In genomic region chr1:154712747-154713146, GRCm38 (mm10) we compare ENCODE assay signal across 18 mouse cellular contexts.
DNase-seq lines count a peak whose midpoint lies in the region; ATAC-seq lines count a peak whose summit lies in the region.
"Had no signal": no experiment of that assay in that cellular context is flagged by ENCODE, and none has a peak within 500 bp of the region (broad histone marks: within the 10 kb centered on the region; RNA-seq: fewer than 3 reads in every experiment).

No protein-coding gene starts in this region.

- H3K4me3 ChIP-seq in liver, embryonic 15.5 days (replicated peaks): no peak overlapping the region
- H3K4me3 ChIP-seq: embryonic facial prominence, embryonic 12.5 days; forebrain, embryonic 15.5 days; hindbrain, embryonic 12.5 days had no signal

- no peaks in the 10 kb centered on the region for H3K27me3 ChIP-seq in liver, embryonic 15.5 days
- H3K27me3 ChIP-seq: embryonic facial prominence, embryonic 12.5 days; forebrain, embryonic 15.5 days; hindbrain, embryonic 12.5 days had no signal

- H3K9ac ChIP-seq in liver, embryonic 15.5 days: no peak overlapping the region
- H3K9ac ChIP-seq: embryonic facial prominence, embryonic 12.5 days; forebrain, embryonic 15.5 days; hindbrain, embryonic 12.5 days had no signal

- H3K9me3 ChIP-seq in liver, embryonic 15.5 days (replicated peaks): no peaks in the 10 kb centered on the region
- H3K9me3 ChIP-seq: embryonic facial prominence, embryonic 12.5 days; forebrain, embryonic 15.5 days; hindbrain, embryonic 12.5 days had no signal

- no peak overlapping the region for H3K27ac ChIP-seq in liver, embryonic 15.5 days (replicated peaks)
- H3K27ac ChIP-seq: embryonic facial prominence, embryonic 12.5 days; forebrain, embryonic 15.5 days; hindbrain, embryonic 12.5 days had no signal

- peak; percentile 23 to 58 for DNase-seq in spleen, postnatal 4 days (ENCODE audit: low spot score in 2 of 2)
- no peak for DNase-seq in spleen, adult 18-20 months
- DNase-seq in layer of hippocampus, adult 9-11 months: peak; percentile 84
- DNase-seq in cerebellum, adult 11-12 months: no peak
- no peak for DNase-seq in urinary bladder, adult 18-20 months (ENCODE audit: low spot score in 2 of 2)
- DNase-seq: cerebellum, adult 8-10 months; heart, postnatal 10 days; kidney, adult 18-20 months; kidney, postnatal 10 days; left cerebral cortex, postnatal 4 days; lung, postnatal 14 days; thymus, adult 2 months had no signal

- WGBS in liver, embryonic 15.5 days (ENCODE audit: insufficient replicate concordance): 57% methylated on average over 4 of the region's 4 CpGs

- H3K4me1 ChIP-seq in liver, embryonic 15.5 days (replicated peaks): peaks cover 6% of the 10 kb centered on the region; the same call in 1 of the 2 replicates
- H3K4me1 ChIP-seq: embryonic facial prominence, embryonic 12.5 days; hindbrain, embryonic 12.5 days had no signal

- no peaks in the 10 kb centered on the region for H3K36me3 ChIP-seq in liver, embryonic 15.5 days (replicated peaks)
- H3K36me3 ChIP-seq: embryonic facial prominence, embryonic 12.5 days; forebrain, embryonic 15.5 days; hindbrain, embryonic 12.5 days had no signal

- H3K4me2 ChIP-seq in liver, embryonic 15.5 days: peak overlapping the region; percentile 29; the same call in 1 of the 2 replicates
- H3K4me2 ChIP-seq: embryonic facial prominence, embryonic 12.5 days; forebrain, embryonic 15.5 days; heart, embryonic 11.5 days; hindbrain, embryonic 12.5 days had no signal

- ATAC-seq in liver, embryonic 15.5 days (ENCODE audit: insufficient read depth): peak; percentile 86
- ATAC-seq in monocyte, adult 5-6 weeks (replicated peaks; ENCODE audit: insufficient number of reproducible peaks, low FRiP score, low TSS enrichment, poor library complexity, severe bottlenecking): no peak
- ATAC-seq: forebrain, embryonic 15.5 days had no signal

Comparison
In these comparisons a context has a peak if more than half of its experiments do, and no peak if none do; other contexts are left out.
1. DNase-seq: peak in spleen, postnatal 4 days (2 of 2) and layer of hippocampus, adult 9-11 months (single experiment); none in spleen, adult 18-20 months (0 of 2), cerebellum, adult 11-12 months (single experiment) and urinary bladder, adult 18-20 months (0 of 2).